Mouse (Mus musculus): ENCODE data around the gene Mmp24. TPM values are rescaled to one million over a fixed set of nuclear protein-coding genes. Genes with fewer than 3 reads are reported as not detected.
A peak's percentile ranks its signal among the peaks of the same experiment; 100 is the strongest.

The Mmp24 gene
- total RNA-seq, 2 experiments from 2014 or later: 2.5 to 3.4 TPM

GRCm38 (mm10) chr2:155775685-155776263 lies 632 bp downstream of the Mmp24 start:
- DNase-seq: peak; percentile 89

- DNase-seq: no peak
These were observed 1.9 kb downstream of the Mmp24 start for GRCm38 (mm10) chr2:155776824-155777687.

- DNase-seq: no peak
These were observed 2.5 kb downstream of the Mmp24 start for GRCm38 (mm10) chr2:155777688-155777985.

DNA sequence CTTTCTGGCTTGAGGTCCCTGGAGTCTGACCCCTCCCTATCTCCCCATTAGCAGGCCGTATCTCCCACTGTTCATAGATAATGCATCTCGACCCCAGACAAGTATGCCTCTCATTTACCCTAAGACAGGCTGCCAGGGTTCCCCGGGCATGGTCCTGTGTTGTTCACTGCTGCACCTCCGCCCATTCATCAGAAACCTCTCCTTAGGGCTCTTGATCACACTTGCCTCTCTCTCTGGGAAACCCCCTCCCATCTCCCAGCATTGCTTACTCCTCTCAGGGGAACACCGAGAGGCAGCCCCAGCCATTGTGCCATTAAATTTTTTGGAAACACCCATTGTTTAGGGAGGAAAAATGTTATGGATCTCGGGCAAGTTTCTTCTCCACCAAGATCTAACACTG lies 2.9 kb downstream of the Mmp24 start:
- DNase-seq: no peak

DNA sequence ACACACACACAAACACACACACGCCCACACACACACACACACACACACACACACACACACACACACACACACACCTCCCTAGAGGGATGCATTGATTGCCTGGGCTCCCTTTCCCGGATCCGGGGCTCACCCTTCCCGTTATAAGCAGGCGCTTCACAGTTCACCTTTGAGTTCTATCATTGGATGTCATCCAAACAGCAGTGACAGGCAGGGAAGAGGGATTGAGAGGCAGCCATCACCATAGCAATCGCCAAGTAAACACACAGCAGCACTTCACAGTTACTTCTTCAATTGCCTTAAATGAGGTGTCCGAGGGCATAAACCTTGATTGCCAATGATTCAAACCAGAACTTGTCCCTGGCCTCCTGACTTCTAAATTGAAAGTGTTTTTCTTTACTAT lies 3.9 kb downstream of the Mmp24 start:
- DNase-seq: no peak

DNA sequence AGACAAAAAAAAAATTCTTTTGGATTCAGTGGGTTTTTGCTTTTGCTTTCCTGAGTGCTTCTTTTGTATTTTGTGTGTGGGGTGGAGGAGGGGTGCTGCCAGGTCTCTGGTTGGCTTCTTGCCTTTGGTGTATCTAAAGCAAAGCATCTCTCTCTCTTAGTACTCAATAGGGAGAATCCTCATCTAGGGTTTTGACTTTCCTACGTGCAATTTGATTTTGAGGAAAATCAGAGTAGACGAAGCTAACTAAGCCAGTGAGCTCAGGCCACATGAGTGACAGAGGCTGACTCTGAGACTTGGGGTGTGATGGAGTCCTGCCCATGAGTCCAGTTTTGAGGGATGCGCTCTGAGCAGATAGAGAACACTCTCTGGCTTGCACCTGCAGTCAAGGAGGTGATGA lies 4.4 kb downstream of the Mmp24 start:
- no peak for DNase-seq

- no peak for DNase-seq
These were observed 9.4 kb downstream of the Mmp24 start for GRCm38 (mm10) chr2:155784534-155784933.

- DNase-seq: no peak
These were observed 11.8 kb downstream of the Mmp24 start for GRCm38 (mm10) chr2:155786905-155787304.

GRCm38 (mm10) chr2:155787949-155788931 lies 13.1 kb downstream of the Mmp24 start:
- DNase-seq: no peak

DNA sequence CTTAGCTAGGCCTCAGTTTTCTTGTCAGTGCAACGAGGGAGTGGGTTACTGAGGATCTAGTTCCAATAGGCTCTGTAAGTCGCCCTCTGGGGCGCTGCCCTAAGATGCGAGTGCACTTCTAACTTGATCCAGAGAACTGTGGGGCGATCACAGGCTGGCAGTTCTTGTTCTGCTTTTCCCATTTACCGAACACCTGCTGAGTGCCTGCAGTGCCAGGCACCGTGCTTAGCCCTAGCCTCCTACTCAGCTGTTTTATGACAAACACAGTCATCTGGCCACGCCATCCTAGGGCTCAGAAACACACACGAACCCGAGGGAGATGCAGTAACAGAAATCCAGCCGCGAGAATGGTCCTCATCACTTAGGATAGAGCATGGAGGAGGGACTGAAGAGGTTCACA lies 17.8 kb downstream of the Mmp24 start:
- no peak for DNase-seq

DNA sequence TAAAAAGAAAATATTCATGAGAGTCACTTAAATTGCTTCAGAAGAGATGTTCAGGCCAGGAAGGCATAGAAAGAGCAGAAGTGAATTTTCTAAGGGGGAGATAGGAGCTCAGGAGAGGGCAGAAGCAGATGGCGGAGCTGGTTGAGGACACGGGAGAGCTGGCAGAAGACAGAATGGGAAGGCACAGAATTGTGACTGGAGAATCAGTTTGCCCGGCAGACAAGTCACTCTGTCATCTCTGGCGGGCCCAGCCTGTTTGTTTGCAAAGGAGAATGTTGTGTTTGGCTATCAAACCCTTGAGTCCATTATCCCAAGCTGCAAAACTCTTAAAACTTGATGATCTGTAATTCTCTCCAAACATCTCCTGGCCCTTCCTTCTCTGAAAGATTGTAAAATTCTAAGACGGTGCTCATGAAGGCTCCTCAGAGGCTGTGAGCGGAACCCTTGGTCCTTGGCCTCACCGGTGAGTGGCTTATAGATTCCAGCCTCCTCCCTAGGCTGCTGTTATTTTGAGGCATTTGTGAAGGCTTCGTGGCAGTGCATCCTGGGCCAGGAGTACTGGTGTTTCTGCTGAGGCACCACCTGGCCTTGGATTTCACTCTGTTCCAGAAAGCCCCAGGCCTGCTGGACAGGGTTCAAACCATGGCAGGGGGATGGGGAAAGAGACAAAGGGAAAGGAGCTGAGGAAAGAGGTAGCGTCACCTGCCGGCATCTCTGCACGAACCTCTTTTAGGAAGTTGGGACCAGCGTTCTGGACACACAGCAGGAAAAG lies 19.7 kb downstream of the Mmp24 start:
- no peak for DNase-seq

DNA sequence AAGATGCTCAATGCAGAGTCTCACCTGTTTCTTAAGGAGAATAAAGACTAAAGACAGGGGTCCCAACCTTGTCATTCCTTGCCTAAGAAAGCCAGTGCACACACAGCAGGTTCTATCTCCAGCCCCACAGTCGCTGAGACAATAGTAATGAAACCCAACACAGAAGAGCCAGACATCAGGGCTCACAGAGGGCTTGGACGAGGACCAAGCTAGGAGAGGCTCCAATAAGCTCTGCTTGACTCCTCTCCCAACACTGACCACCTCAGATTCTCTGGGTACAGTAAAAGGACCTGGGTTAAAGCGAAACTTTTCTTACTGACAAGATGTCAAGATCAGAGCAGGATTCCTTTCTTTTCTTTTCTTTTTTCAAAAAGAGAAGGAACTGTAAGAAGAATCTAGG lies 23.5 kb downstream of the Mmp24 start:
- no peak for DNase-seq

DNA sequence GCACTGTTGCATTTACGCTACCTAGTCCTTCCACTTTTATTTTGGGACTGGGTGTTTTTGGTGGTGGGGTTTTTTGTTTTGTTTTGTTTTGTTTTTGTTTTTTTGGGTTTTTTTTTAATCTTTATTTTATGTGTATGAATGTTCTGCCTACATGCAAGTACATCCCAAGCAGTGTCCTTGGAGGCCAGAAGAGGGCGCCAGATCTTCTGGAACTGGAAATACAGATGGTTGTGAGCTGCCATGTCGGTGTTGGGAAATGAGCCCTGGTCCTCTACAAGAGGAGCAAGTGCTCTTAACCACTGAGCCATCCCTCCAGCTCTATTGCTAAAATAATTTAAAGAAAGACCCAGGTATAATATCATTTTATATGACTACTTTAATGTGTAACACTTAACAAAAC lies 27.6 kb downstream of the Mmp24 start:
- no peak for DNase-seq

GRCm38 (mm10) chr2:155804053-155804452 lies 28.9 kb downstream of the Mmp24 start:
- DNase-seq: no peak

GRCm38 (mm10) chr2:155805231-155805924 lies 30.2 kb downstream of the Mmp24 start:
- DNase-seq: peak; percentile 89

- DNase-seq: no peak
These were observed 30.7 kb downstream of the Mmp24 start for GRCm38 (mm10) chr2:155805925-155806255.

GRCm38 (mm10) chr2:155806548-155806947 lies 31.4 kb downstream of the Mmp24 start:
- DNase-seq: peak; percentile 82

- no peak for DNase-seq
These were observed 32.3 kb downstream of the Mmp24 start for GRCm38 (mm10) chr2:155807408-155807807.

DNA sequence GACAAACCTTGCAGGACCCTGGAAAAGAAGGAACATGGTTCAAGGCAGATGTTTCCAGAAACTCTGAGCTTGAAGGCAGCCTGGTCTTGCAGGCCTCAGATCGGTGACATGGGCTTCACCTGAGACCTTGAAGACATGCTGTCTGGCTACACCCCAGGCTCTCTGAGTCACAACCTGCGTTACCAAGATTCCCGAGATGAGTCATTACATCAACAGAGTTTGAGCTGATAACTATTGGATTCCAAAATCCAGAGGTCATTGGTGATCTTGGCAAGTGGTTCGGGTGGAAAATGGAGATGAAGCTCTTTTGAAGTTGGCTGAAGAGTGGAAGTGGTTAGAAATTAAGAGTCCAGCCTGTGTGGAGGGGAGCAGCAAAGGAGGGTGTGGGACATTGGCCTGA lies 34.5 kb downstream of the Mmp24 start:
- peak; percentile 69 for DNase-seq

DNA sequence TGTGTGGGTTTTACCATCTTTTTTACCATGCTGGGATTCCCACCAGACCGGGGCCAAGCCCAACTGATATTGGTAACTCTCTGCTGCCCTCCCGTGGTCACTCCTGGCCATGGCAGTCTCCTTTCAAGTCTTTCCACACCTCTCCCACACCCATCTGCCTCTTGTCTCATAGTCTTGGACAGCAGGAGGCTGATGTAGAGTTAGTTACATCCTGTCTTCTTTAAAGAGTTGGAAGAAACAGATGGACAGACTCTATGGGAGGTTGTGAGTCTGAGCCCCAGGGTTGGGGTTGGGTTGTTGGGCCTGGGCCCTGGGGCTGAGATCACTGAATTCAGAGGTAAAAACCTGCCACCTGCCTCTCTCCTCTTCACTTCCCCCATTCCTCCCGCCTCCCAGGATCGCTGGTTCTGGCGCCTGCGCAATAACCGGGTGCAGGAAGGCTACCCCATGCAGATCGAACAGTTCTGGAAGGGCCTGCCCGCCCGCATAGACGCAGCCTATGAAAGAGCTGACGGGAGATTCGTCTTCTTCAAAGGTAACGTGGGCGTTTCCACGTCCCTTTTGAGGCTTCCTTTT lies 36.8 kb downstream of the Mmp24 start:
- DNase-seq: peak; percentile 89

DNA sequence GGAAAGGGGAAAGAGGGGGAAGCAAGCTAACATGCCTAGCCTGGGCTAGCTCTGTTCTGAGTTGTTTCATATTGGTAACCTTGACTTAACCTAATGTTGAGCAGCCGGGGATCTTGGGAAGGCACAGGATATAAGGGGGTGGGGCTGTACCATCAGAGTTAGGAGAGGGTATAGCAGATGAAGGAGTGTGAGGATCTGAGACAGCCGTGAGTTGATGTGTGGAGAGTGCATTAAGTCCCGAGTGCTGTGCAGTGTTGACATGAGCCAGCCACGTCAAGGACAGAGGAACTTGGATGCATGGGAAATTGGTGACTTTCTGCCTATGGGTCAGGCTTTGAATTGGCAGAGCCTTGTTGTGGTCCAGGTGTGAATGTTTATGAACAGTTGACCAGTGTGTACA lies 37.5 kb downstream of the Mmp24 start:
- DNase-seq: no peak
